Mouse (Mus musculus) neural tube, embryonic 12.5 days (tissue): ENCODE data around the gene Epm2aip1. TPM values are rescaled to one million over a fixed set of nuclear protein-coding genes. Genes with fewer than 3 reads are reported as not detected.

Experiments
- ATAC-seq: fragments of 200-750 bp; cut with Nextera tagmentation; 2 replicates; pipeline ENCODE4 v1.8.0; 2017; ENCODE audit warnings: low read depth, mild to moderate bottlenecking, moderate TSS enrichment, moderate library complexity; ENCODE audit not compliant: low FRiP score
- H3K27ac ChIP-seq: fragments of 300-500 bp; sonication (generic); 2 replicates; pipeline ENCODE4 v1.5.1; 2016
- H3K27me3 ChIP-seq: fragments of 300-500 bp; sonication (generic); replicated peaks from 2 replicates; pipeline ENCODE4 v1.6.1; 2016; ENCODE audit warnings: mild to moderate bottlenecking
- H3K36me3 ChIP-seq: fragments of 300-500 bp; sonication (generic); 2 replicates; pipeline ENCODE4 v1.6.1; 2016; ENCODE audit warnings: mild to moderate bottlenecking
- H3K4me1 ChIP-seq: fragments of 300-500 bp; sonication (generic); 2 replicates; pipeline ENCODE4 v1.6.1; 2016
- H3K4me2 ChIP-seq: fragments of 300-500 bp; sonication (generic); replicated peaks from 2 replicates; pipeline ENCODE4 v1.6.1; 2016; ENCODE audit warnings: mild to moderate bottlenecking
- H3K4me3 ChIP-seq: fragments of 300-500 bp; sonication (generic); 2 replicates; pipeline ENCODE4 v1.5.1; 2016
- H3K9ac ChIP-seq: fragments of 300-500 bp; sonication (generic); 2 replicates; pipeline ENCODE4 v1.6.1; 2016; ENCODE audit warnings: mild to moderate bottlenecking
- H3K9me3 ChIP-seq: fragments of 300-500 bp; sonication (generic); 2 replicates; pipeline ENCODE4 v1.6.1; 2016; ENCODE audit warnings: mild to moderate bottlenecking
- WGBS: fragments of 180-500 bp; shearing (Covaris S2); methylation state at CpG from one replicate; pipeline ENCODE4 v1.1.7; 2016; 5-methylcytosine and 5-hydroxymethylcytosine counted together
- polyA plus RNA-seq: library from polyadenylated mRNA; unstranded; fragments of >200 nt; fragmentation: Nextera tagmentation; extraction: Ambion mirVana; gene quantifications from 2 replicates; pipeline ENCODE4 v1.2.1, GENCODE M21; 2016

Gene Epm2aip1
- polyA plus RNA-seq, 1 experiment from 2014 or later: 42.7 TPM

DNA sequence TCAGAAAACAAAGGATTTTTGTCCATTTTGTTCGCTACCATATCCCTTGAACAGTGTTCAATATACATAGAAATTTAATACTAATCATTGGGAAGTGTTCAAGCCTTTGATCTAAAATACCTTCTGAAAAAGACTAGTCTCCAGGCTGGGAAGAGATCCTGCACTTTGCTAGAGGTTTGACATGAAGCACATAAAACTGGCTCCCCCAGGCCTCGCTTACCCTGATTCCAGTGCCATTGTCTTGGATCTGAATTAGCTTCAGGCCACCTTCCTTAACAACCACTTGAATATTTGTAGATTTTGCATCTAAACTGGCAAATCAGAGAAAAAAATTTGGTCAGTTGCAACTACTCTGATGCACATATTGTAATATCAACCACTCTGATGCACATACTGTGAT is 3.7 kb upstream of the Epm2aip1 start:
- Histone ChIP-seq H3K9ac (no peak overlapping the region), H3K4me2 (no peak overlapping the region), H3K9me3 (no peaks in the 10 kb centered on the region), H3K27me3 (no peaks in the 10 kb centered on the region), H3K4me1 (peaks cover 14% of the 10 kb centered on the region), H3K27ac (no peak overlapping the region), H3K36me3 (peaks cover 21% of the 10 kb centered on the region), H3K4me3 (no peak overlapping the region)
- WGBS: 95% methylated on average over 2 of the region's 2 CpGs
- ATAC-seq: no peak

DNA sequence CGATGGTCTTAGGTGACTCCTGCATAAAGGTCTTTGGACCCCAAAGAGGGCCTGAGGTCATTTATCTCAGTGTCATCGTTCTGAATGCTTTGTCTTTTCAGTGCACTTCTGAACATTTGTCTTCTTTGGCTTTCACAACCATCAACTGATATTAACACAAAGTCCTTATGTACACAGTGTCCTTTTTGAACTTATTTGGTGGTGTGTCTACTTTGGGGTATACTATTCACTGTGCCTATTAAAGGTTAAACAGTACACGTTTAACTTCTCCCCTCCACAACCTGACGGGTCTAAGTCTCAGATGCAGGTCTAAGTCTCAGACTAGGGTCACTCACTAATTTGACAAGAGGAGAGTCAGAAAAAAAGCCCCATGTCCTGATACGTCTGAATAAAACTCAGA is 1.1 kb upstream of the Epm2aip1 start:
- H3K4me1 ChIP-seq: peaks cover 37% of the 10 kb centered on the region
- H3K9me3 ChIP-seq: no peaks in the 10 kb centered on the region
- H3K9ac ChIP-seq: peak overlapping the region; percentile 74
- no peak for ATAC-seq
- H3K36me3 ChIP-seq: peaks cover 10% of the 10 kb centered on the region; the same call in 1 of the 2 replicates
- H3K27ac ChIP-seq: peak overlapping the region; percentile 46; the same call in 1 of the 2 replicates
- no peaks in the 10 kb centered on the region for H3K27me3 ChIP-seq
- peak overlapping the region; percentile 90 for H3K4me2 ChIP-seq
- H3K4me3 ChIP-seq: peak overlapping the region; percentile 53
- 10% methylated on average over 5 of the region's 5 CpGs for WGBS

- H3K4me3 ChIP-seq: peak overlapping the region; percentile 53
- under 1% methylated on average over 32 of the region's 32 CpGs for WGBS
- peak overlapping the region; percentile 74 for H3K9ac ChIP-seq
- H3K36me3 ChIP-seq: peaks cover 10% of the 10 kb centered on the region; the same call in 1 of the 2 replicates
- peak overlapping the region; percentile 46 for H3K27ac ChIP-seq
- peak; percentile 82 for ATAC-seq
- no peaks in the 10 kb centered on the region for H3K27me3 ChIP-seq
- no peaks in the 10 kb centered on the region for H3K9me3 ChIP-seq
- H3K4me1 ChIP-seq: peaks cover 41% of the 10 kb centered on the region
- peak overlapping the region; percentile 90 for H3K4me2 ChIP-seq
Measured at GRCm38 (mm10) chr9:111271056-111271433, 684 bp upstream of the Epm2aip1 start.

DNA sequence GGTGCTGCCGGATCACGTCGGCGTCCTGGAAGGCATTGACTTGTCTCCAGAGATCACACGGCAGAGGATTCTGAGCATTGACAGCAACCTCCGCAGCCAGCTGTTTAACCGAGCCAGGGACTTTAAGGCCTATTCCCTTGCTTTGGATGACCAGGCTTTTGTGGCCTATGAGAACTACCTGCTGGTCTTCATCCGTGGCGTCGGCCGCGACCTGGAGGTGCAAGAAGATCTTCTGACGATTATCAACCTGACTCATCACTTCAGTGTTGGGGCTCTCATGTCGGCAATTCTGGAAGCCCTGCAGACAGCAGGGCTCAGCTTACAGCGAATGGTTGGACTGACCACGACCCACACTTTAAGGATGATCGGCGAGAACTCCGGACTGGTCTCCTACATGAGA is 627 bp downstream of the Epm2aip1 start:
- peak overlapping the region; percentile 90 for H3K4me2 ChIP-seq
- no peaks in the 10 kb centered on the region for H3K9me3 ChIP-seq
- no peak for ATAC-seq
- peaks cover 12% of the 10 kb centered on the region; the same call in 1 of the 2 replicates for H3K36me3 ChIP-seq
- H3K4me3 ChIP-seq: peak overlapping the region; percentile 86
- H3K27ac ChIP-seq: peak overlapping the region; percentile 83
- WGBS: 13% methylated on average over 19 of the region's 19 CpGs
- H3K4me1 ChIP-seq: peaks cover 43% of the 10 kb centered on the region
- no peaks in the 10 kb centered on the region for H3K27me3 ChIP-seq
- H3K9ac ChIP-seq: peak overlapping the region; percentile 91

- WGBS: 76% methylated on average over 15 of the region's 15 CpGs
- H3K4me3 ChIP-seq: peak overlapping the region; percentile 86
- H3K27me3 ChIP-seq: no peaks in the 10 kb centered on the region
- peak overlapping the region; percentile 90 for H3K4me2 ChIP-seq
- peaks cover 15% of the 10 kb centered on the region for H3K36me3 ChIP-seq
- peak overlapping the region; percentile 91 for H3K9ac ChIP-seq
- peaks cover 43% of the 10 kb centered on the region for H3K4me1 ChIP-seq
- H3K9me3 ChIP-seq: no peaks in the 10 kb centered on the region
- H3K27ac ChIP-seq: no peak overlapping the region
- ATAC-seq: no peak
Measured at GRCm38 (mm10) chr9:111272996-111273785, 1.5 kb downstream of the Epm2aip1 start.

GRCm38 (mm10) chr9:111273958-111274357 is 2.2 kb downstream of the Epm2aip1 start:
- H3K27ac ChIP-seq: no peak overlapping the region
- whole genome bisulfite sequencing: 93% methylated on average over 1 of the region's 1 CpGs
- no peak for ATAC-seq
- H3K4me1 ChIP-seq: peaks cover 43% of the 10 kb centered on the region
- H3K27me3 ChIP-seq: no peaks in the 10 kb centered on the region
- peak overlapping the region; percentile 90 for H3K4me2 ChIP-seq
- H3K9me3 ChIP-seq: no peaks in the 10 kb centered on the region
- peaks cover 21% of the 10 kb centered on the region for H3K36me3 ChIP-seq
- H3K9ac ChIP-seq: no peak overlapping the region
- H3K4me3 ChIP-seq: no peak overlapping the region

- Histone ChIP-seq H3K27me3 (no peaks in the 10 kb centered on the region), H3K9ac (no peak overlapping the region), H3K4me2 (peak overlapping the region; percentile 90), H3K4me1 (peaks cover 42% of the 10 kb centered on the region), H3K4me3 (no peak overlapping the region), H3K9me3 (no peaks in the 10 kb centered on the region), H3K27ac (no peak overlapping the region), H3K36me3 (peaks cover 28% of the 10 kb centered on the region)
- 54% methylated on average over 1 of the region's 1 CpGs for WGBS
- ATAC-seq: no peak
Measured at GRCm38 (mm10) chr9:111275156-111275555, 3.4 kb downstream of the Epm2aip1 start.

- Histone ChIP-seq H3K9ac (no peak overlapping the region), H3K36me3 (no peaks in the 10 kb centered on the region), H3K27ac (no peak overlapping the region), H3K9me3 (no peaks in the 10 kb centered on the region), H3K27me3 (no peaks in the 10 kb centered on the region), H3K4me1 (peaks cover 6% of the 10 kb centered on the region; the same call in 1 of the 2 replicates), H3K4me3 (no peak overlapping the region), H3K4me2 (no peak overlapping the region)
- WGBS: 26% methylated on average over 3 of the region's 3 CpGs
- ATAC-seq: no peak
Measured at GRCm38 (mm10) chr9:111285061-111285460, 13.3 kb downstream of the Epm2aip1 start.

GRCm38 (mm10) chr9:111285676-111286075 is 13.9 kb downstream of the Epm2aip1 start:
- Histone ChIP-seq H3K9me3 (no peaks in the 10 kb centered on the region), H3K9ac (no peak overlapping the region), H3K4me3 (no peak overlapping the region), H3K27me3 (no peaks in the 10 kb centered on the region), H3K4me1 (peaks cover 6% of the 10 kb centered on the region; the same call in 1 of the 2 replicates), H3K36me3 (no peaks in the 10 kb centered on the region), H3K27ac (no peak overlapping the region), H3K4me2 (no peak overlapping the region)
- WGBS: 17% methylated on average over 5 of the region's 5 CpGs
- ATAC-seq: peak; percentile 41; the same call in 1 of the 2 replicates

DNA sequence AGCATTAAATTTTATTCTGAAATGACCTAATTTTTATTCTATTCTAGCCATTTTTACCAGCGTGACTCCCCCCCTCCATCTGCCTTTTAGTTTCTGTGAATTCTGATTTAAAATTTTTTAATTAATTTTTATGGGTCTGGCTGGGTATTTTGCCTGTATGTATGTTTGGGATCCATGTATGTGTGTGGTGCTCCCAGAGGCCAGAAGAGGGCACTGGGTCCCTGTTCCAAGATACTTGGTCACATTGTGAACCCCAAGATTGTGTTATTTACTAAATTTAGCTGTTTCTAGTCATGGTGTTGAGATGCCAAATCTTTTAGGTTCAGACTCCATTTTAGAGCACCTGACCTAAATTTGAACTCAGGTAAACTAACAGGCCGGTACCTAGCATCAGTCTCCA is 14.7 kb downstream of the Epm2aip1 start:
- no peaks in the 10 kb centered on the region for H3K27me3 ChIP-seq
- no peak overlapping the region for H3K27ac ChIP-seq
- H3K4me2 ChIP-seq: no peak overlapping the region
- no peaks in the 10 kb centered on the region for H3K36me3 ChIP-seq
- H3K4me1 ChIP-seq: peaks cover 6% of the 10 kb centered on the region; the same call in 1 of the 2 replicates
- H3K4me3 ChIP-seq: no peak overlapping the region
- H3K9ac ChIP-seq: no peak overlapping the region
- ATAC-seq: no peak
- no peaks in the 10 kb centered on the region for H3K9me3 ChIP-seq
- WGBS: 76% methylated on average over 2 of the region's 2 CpGs

- H3K4me3 ChIP-seq: no peak overlapping the region
- H3K9me3 ChIP-seq: no peaks in the 10 kb centered on the region
- H3K36me3 ChIP-seq: no peaks in the 10 kb centered on the region
- no peak overlapping the region for H3K9ac ChIP-seq
- WGBS: 90% methylated on average over 4 of the region's 4 CpGs
- ATAC-seq: no peak
- H3K27me3 ChIP-seq: no peaks in the 10 kb centered on the region
- H3K4me2 ChIP-seq: no peak overlapping the region
- H3K4me1 ChIP-seq: peaks cover 6% of the 10 kb centered on the region; the same call in 1 of the 2 replicates
- H3K27ac ChIP-seq: no peak overlapping the region
Measured at GRCm38 (mm10) chr9:111287956-111288355, 16.2 kb downstream of the Epm2aip1 start.

- H3K27ac ChIP-seq: no peak overlapping the region
- WGBS: 61% methylated on average over 9 of the region's 9 CpGs
- H3K4me3 ChIP-seq: no peak overlapping the region
- H3K4me2 ChIP-seq: peak overlapping the region; percentile 9; the same call in 1 of the 2 replicates
- no peak; the same call in 1 of the 2 replicates for ATAC-seq
- H3K9ac ChIP-seq: no peak overlapping the region
- no peaks in the 10 kb centered on the region for H3K9me3 ChIP-seq
- H3K4me1 ChIP-seq: peaks cover 6% of the 10 kb centered on the region; the same call in 1 of the 2 replicates
- no peaks in the 10 kb centered on the region for H3K36me3 ChIP-seq
- no peaks in the 10 kb centered on the region for H3K27me3 ChIP-seq
Measured at GRCm38 (mm10) chr9:111289294-111289831, 17.6 kb downstream of the Epm2aip1 start.
